Mouse (Mus musculus): ENCODE measurements at regions not wholly inside any gene's neighbourhood (a gene's known extent, or its start where the extent isn't known, plus 50 kb on each side); places are given as distances from the start of the nearest gene placed in this dataset.

DNA sequence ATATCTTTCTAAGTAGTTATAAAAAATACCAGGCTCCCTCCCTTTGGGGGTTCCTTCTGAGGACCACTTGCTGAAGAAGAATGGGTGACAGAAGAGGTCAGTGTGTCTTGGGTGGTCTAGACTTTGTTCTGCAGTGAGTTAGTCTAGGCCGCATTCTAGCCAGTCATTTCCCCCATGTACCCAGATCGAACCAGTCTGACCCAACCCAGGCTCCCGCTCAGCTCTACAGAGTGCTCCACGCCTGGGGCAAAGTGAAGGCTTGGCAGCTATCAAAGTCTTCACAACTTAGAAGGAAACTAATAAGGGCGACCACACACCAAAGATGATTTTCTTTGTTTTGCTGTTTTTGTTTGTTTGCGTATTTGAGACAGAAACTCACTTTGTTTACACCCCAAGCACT, 92.4 kb upstream of the Marcks start:
- Histone ChIP-seq H3K9ac (ENCODE audit: insufficient read depth, low read depth) (0 out of 2 replicates have a peak overlapping the region, but pooled peaks have one; percentile 39), H3K27me3 (replicated peaks) (no peaks in the 10 kb centered on the region), H3K4me1 (ENCODE audit: control insufficient read depth in 1 of 2, insufficient read depth in 2 of 2) (peaks cover 32 to 68% of the 10 kb centered on the region in 2 experiments), H3K4me3 (replicated peaks in 1 of 3; ENCODE audit: low read depth in 2 of 3, low read length in 2 of 3, poor library complexity in 1 of 3) (no peak overlapping the region), H3K4me2 (ENCODE audit: insufficient read depth, low read depth, poor library complexity, severe bottlenecking) (peak overlapping the region; percentile 0; the same call in 1 of the 2 replicates), H3K79me2 (replicated peaks; ENCODE audit: control insufficient read depth, extremely low read depth, insufficient read depth, poor library complexity, severe bottlenecking) (no peaks in the 10 kb centered on the region), H3K9me3 (replicated peaks; ENCODE audit: low read length) (peaks cover 1% of the 10 kb centered on the region), H3K36me3 (replicated peaks in 1 of 2; ENCODE audit: control insufficient read depth in 1 of 2, insufficient read depth in 1 of 2, low read length in 1 of 2) (no peaks in the 10 kb centered on the region), H3K27ac (ENCODE audit: insufficient read depth, low read depth) (peak overlapping the region; percentile 80)
- no peak for DNase-seq (ENCODE audit: extremely low read depth)
- dilution Hi-C loops (cut with MboI; ENCODE audit: extremely low pct_ligation_motif_present, extremely low pct_unique_long_range_greater_than_20kb, low sequenced_read_pairs) = no loop called here
- no peak for TF ChIP-seq SMC3 (IDR thresholded peaks at IDR 0.05; ENCODE audit: low read depth, low read length)
- TF ChIP-seq SIN3A (IDR thresholded peaks at IDR 0.05; ENCODE audit: low read length) = no peak
- TF ChIP-seq BHLHE40 (IDR thresholded peaks at IDR 0.05; ENCODE audit: low read depth, low read length) = no peak
- TF ChIP-seq MEF2A (IDR thresholded peaks at IDR 0.05; ENCODE audit: borderline replicate concordance, low read depth, low read length) = no peak
- in situ Hi-C loops (cut with MboI; ENCODE audit: low pct_ligation_motif_present, low pct_unique_long_range_greater_than_20kb, low sequenced_read_pairs) = loop anchor here (10.0 kb wide), 1 partner anchor 96 kb away; the partner anchor contains the start of gene Marcks

DNA sequence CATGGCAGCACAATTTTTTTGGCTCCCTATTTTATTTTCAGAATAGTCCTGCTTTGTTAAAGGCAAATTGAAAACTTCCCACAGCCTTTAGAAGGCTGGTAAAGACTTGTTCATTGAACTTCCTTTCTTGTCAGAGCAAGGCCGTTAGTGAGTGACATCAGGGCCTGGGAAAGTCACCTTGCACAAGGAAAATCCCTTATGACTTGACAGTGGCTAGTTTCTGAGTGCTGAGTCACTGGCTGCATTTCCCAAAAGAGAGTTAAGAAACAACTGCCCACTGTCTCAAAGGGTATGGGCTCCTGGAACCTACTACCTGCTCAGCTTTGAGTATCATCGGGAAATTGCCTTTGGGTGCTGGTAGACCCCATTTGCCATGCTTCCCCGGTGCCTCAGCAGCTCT, 89.2 kb upstream of the Marcks start:
- in situ Hi-C loops (cut with MboI; ENCODE audit: low pct_ligation_motif_present, low pct_unique_long_range_greater_than_20kb, low sequenced_read_pairs) = no loop called here

DNA sequence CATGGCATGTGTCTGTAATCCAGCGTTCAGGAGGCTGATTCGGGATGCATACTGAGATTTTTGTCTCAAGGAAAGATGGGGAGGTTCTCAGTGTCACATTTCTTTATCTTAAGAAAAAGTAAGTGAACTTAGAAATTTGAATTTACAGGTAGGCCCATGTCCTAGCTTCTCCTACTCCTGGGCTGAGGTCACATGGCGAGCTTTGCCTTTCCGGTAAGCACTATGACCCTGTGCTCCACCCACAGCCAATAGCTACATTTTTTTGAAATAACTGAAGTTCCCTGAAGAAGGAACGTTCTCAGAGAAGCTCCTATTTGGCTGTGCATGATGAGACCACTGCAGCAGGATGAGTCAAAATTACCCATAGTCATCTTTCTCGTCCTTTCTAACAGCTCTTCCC, 83.0 kb upstream of the Marcks start:
- dilution Hi-C loops (cut with MboI; ENCODE audit: extremely low pct_ligation_motif_present, extremely low pct_unique_long_range_greater_than_20kb, low sequenced_read_pairs) = no loop called here
- no peak for DNase-seq (ENCODE audit: extremely low read depth)
- Histone ChIP-seq H3K4me1 (ENCODE audit: control insufficient read depth in 1 of 2, insufficient read depth in 2 of 2) (peaks cover 8 to 10% of the 10 kb centered on the region in 2 experiments), H3K9ac (ENCODE audit: insufficient read depth, low read depth) (no peak overlapping the region), H3K79me2 (replicated peaks; ENCODE audit: control insufficient read depth, extremely low read depth, insufficient read depth, poor library complexity, severe bottlenecking) (no peaks in the 10 kb centered on the region), H3K27ac (ENCODE audit: insufficient read depth, low read depth) (no peak overlapping the region), H3K9me3 (replicated peaks; ENCODE audit: low read length) (no peaks in the 10 kb centered on the region), H3K36me3 (replicated peaks in 1 of 2; ENCODE audit: control insufficient read depth in 1 of 2, insufficient read depth in 1 of 2, low read length in 1 of 2) (no peaks in the 10 kb centered on the region), H3K4me2 (ENCODE audit: insufficient read depth, low read depth, poor library complexity, severe bottlenecking) (no peak overlapping the region), H3K4me3 (replicated peaks in 1 of 3; ENCODE audit: low read depth in 2 of 3, low read length in 2 of 3, poor library complexity in 1 of 3) (no peak overlapping the region), H3K27me3 (replicated peaks) (no peaks in the 10 kb centered on the region)
- in situ Hi-C loops (cut with MboI; ENCODE audit: low pct_ligation_motif_present, low pct_unique_long_range_greater_than_20kb, low sequenced_read_pairs) = no loop called here
- TF ChIP-seq RCOR1 (conservative IDR thresholded peaks at IDR 0.05; ENCODE audit: low read depth, low read length) = no peak
- no peak for TF ChIP-seq E2F4 (IDR thresholded peaks at IDR 0.05; ENCODE audit: insufficient replicate concordance, low read depth, low read length)
- no peak for TF ChIP-seq ZNF384 (IDR thresholded peaks at IDR 0.05; ENCODE audit: low read depth, low read length)
- no peak for TF ChIP-seq TBP (conservative IDR thresholded peaks at IDR 0.05; ENCODE audit: low read depth, low read length)
- no peak for TF ChIP-seq ELF1 (IDR thresholded peaks at IDR 0.05; ENCODE audit: low read depth, low read length)
- TF ChIP-seq IRF4 (IDR thresholded peaks at IDR 0.05; ENCODE audit: low read depth, low read length) = no peak
- TF ChIP-seq USF1 (IDR thresholded peaks at IDR 0.05; ENCODE audit: low read depth, low read length) = no peak
- no peak for TF ChIP-seq SIN3A (IDR thresholded peaks at IDR 0.05; ENCODE audit: low read length)
- TF ChIP-seq MYC (IDR thresholded peaks at IDR 0.05; ENCODE audit: low read depth, low read length) = no peak
- no peak for TF ChIP-seq POLR2AphosphoS2 (IDR thresholded peaks at IDR 0.05; ENCODE audit: low read depth, low read length)
- no peak for TF ChIP-seq GABPA (IDR thresholded peaks at IDR 0.05; ENCODE audit: insufficient replicate concordance, low read depth, low read length)
- no peak for TF ChIP-seq EP300 (IDR thresholded peaks at IDR 0.05; ENCODE audit: low read length)
- TF ChIP-seq POLR2A (IDR thresholded peaks at IDR 0.05; ENCODE audit: low read depth, low read length) = no peak
- TF ChIP-seq ZMIZ1 (IDR thresholded peaks at IDR 0.05; ENCODE audit: low read depth, low read length) = no peak
- TF ChIP-seq HCFC1 (IDR thresholded peaks at IDR 0.05; ENCODE audit: low read depth, low read length) = no peak

More for the DNA sequence above, 89.2 kb upstream of the Marcks start:
- no peaks in the 10 kb centered on the region for H3K36me3 ChIP-seq (replicated peaks in 1 of 2; ENCODE audit: control insufficient read depth in 1 of 2, insufficient read depth in 1 of 2, low read length in 1 of 2)
- H3K9me3 ChIP-seq (replicated peaks; ENCODE audit: low read length) = peaks cover 1% of the 10 kb centered on the region
- H3K9ac ChIP-seq (ENCODE audit: insufficient read depth, low read depth) = no peak overlapping the region
- H3K79me2 ChIP-seq (replicated peaks; ENCODE audit: control insufficient read depth, extremely low read depth, insufficient read depth, poor library complexity, severe bottlenecking) = no peaks in the 10 kb centered on the region
- peaks cover 20 to 40% of the 10 kb centered on the region in 2 experiments for H3K4me1 ChIP-seq (ENCODE audit: control insufficient read depth in 1 of 2, insufficient read depth in 2 of 2)
- TF ChIP-seq MXI1 (IDR thresholded peaks at IDR 0.05; ENCODE audit: low read depth, low read length) = no peak
- no peak for TF ChIP-seq JUND (conservative IDR thresholded peaks at IDR 0.05; ENCODE audit: low read depth, low read length)
- peak; percentile 74 for TF ChIP-seq ETS1 (conservative IDR thresholded peaks at IDR 0.05; ENCODE audit: low read depth, low read length)
- TF ChIP-seq MAZ (IDR thresholded peaks at IDR 0.05; ENCODE audit: low read depth, low read length) = no peak
- TF ChIP-seq MAFK (IDR thresholded peaks at IDR 0.05; ENCODE audit: insufficient replicate concordance, low read length) = 0 out of 2 replicates have a peak, but pooled peaks have one; percentile 28
- TF ChIP-seq IRF4 (IDR thresholded peaks at IDR 0.05; ENCODE audit: low read depth, low read length) = peak; percentile 41
- TF ChIP-seq ZMIZ1 (IDR thresholded peaks at IDR 0.05; ENCODE audit: low read depth, low read length) = no peak
- no peak for TF ChIP-seq RCOR1 (conservative IDR thresholded peaks at IDR 0.05; ENCODE audit: low read depth, low read length)
- no peak for TF ChIP-seq ZC3H11A (IDR thresholded peaks at IDR 0.05; ENCODE audit: low read depth, low read length)
- no peak for TF ChIP-seq NELFE (IDR thresholded peaks at IDR 0.05; ENCODE audit: low read depth, low read length)
- H3K4me2 ChIP-seq (ENCODE audit: insufficient read depth, low read depth, poor library complexity, severe bottlenecking) = no peak overlapping the region
- no peak overlapping the region for H3K4me3 ChIP-seq (replicated peaks in 1 of 3; ENCODE audit: low read depth in 2 of 3, low read length in 2 of 3, poor library complexity in 1 of 3)
- no peak overlapping the region for H3K27ac ChIP-seq (ENCODE audit: insufficient read depth, low read depth)
- DNase-seq (ENCODE audit: extremely low read depth) = no peak
- dilution Hi-C loops (cut with MboI; ENCODE audit: extremely low pct_ligation_motif_present, extremely low pct_unique_long_range_greater_than_20kb, low sequenced_read_pairs) = no loop called here
- no peaks in the 10 kb centered on the region for H3K27me3 ChIP-seq (replicated peaks)

Data from CH12.LX (cell line).